Mouse (Mus musculus) embryo, embryonic 11 days (tissue): ENCODE results near the gene Tmem248.
"Not testable (repeated sequence)": the region's sequence is repeated elsewhere in the genome, so short reads cannot be mapped to it uniquely, and the experiment has no call there.

ENCODE experiments used
- DNase-seq: peaks from one replicate; pipeline ENCODE4 v3.0.0-alpha.2; 2015

Gene Tmem248

GRCm38 (mm10) chr5:130204560-130204959, 12.3 kb upstream of the Tmem248 start:
- no peak for DNase-seq

- DNase-seq, result no peak
These were observed 11.3 kb upstream of the Tmem248 start for GRCm38 (mm10) chr5:130205441-130206023.

- no peak for DNase-seq
These were observed 9.6 kb upstream of the Tmem248 start for GRCm38 (mm10) chr5:130207299-130207698.

- DNase-seq, result no peak
These were observed 3.9 kb upstream of the Tmem248 start for GRCm38 (mm10) chr5:130212956-130213355.

- DNase-seq, result no peak
These were observed 525 bp downstream of the Tmem248 start for GRCm38 (mm10) chr5:130217406-130217805.

DNA sequence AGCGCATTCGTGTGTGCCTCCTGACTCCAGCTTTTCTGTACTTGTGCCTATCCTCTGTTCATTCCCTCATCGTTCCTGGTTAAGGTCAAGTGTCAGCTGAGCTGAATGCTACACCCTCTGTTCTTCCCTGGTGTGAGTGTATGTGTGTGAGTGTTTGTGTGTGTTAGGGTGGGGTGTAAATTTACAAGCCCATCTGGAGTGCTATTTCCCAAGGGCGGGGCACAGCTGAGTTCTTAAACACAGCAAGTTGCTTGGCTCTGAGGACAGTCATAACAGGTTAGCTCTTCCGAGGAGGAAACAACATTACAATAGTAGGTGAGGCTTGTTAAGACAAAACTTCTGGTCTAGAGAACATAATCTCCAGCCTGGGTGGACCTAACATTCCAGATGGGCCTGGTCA, 1.5 kb downstream of the Tmem248 start:
- no peak for DNase-seq

GRCm38 (mm10) chr5:130221316-130221715, 4.4 kb downstream of the Tmem248 start:
- DNase-seq, result no peak

DNA sequence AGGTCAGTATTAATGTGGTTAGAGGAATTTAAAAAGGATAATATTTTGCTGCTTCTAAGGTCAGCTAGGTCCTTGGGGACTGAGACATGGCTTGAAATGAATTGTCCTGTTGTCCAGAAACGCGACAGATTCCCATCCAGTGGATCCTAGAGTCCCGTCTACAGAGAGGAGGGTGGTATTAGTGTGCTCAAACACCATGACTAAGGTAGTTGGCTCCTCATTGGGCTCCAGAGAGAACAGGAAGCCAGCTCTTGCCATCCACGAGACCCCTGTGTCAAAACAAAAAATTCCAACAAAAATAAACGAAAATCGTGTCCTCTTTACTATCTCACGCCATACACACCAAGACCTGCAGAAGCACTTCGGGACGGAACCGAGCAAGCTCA, 4.9 kb downstream of the Tmem248 start:
- DNase-seq, result no peak

DNA sequence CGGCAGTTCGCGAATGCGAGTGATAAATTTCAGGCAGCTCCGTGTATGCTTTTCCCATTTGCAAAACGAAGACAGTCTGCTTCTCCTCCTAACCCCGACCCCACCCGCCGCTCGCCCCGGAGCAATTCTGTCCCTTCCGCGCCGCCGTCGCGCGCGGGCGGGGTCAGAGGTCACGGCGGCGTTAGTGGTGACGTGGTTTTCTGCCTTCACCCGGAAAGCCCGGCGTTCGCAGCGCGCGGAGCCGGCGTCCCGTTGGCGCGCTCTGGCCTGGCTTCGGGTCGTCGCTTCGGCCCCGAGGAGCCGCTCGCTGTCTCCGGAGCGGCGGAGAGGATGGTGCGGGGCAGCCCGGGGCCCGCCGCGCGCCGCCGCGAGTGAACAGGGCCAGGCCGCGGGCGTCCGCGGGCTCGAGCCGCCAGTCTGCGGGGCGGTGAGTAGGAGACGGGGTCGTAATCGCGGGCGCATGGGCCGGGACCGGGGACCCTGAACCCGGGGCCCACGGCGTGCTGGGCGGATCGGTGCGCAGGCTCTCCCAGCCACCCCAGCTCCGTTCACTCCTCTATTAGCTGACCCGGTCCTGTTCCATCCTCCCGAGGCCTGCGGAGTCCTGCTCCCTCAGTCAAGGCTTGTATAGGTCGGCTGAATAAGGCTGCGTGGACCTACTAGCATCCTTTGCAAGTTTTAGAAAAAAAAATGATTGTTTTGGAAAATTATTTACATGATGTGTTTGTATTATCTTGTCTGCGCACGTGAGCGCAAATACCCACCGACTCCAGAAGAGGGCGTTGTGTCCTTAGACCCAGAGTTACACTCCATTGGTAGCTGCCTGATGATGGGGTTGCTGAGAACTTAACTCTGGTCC, 5.5 kb downstream of the Tmem248 start:
- DNase-seq, result peak; percentile 91

- DNase-seq, result no peak
These were observed 9.9 kb downstream of the Tmem248 start for GRCm38 (mm10) chr5:130226790-130227189.

DNA sequence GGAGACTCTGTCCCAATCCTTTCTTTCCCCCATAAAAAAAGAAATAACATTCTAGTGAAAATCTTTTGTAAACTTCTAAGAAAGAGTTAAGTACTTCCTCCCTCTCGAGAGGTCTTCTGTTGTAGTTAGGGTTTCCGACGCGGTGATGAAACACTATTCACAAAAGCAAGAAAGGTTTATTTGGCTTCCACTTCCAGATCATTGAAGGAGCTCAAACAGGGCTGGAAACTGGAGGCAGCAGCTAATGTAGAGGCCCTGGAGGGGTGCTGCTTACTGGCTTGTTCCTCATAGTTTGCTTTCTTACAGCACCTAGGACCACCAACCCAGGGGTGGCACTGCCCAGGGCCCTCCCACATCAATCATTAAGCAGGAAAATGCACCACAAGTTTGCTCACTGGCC, 11.2 kb downstream of the Tmem248 start:
- DNase-seq, result no peak

GRCm38 (mm10) chr5:130236302-130236701, 19.4 kb downstream of the Tmem248 start:
- no peak for DNase-seq

DNA sequence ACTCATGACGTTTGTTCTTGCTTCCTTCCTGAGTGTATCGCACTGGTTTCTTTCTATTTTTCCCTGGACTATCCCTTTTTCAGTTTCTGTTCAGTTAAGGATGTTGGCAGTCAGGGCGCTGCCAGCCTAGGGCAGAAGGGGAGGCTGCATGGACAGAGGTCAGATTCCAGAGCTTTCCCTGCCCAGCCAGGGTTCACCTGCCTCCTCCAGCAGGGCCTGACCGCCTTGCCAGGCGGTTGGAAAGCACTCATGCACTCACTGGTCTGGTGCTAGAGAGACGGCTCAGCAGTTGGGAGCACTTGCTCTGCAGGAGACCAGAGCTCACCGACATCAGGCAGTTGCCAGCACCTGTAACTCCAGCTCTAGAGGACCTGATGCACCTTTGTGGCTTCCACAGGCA, 22.4 kb downstream of the Tmem248 start:
- no peak for DNase-seq

DNA sequence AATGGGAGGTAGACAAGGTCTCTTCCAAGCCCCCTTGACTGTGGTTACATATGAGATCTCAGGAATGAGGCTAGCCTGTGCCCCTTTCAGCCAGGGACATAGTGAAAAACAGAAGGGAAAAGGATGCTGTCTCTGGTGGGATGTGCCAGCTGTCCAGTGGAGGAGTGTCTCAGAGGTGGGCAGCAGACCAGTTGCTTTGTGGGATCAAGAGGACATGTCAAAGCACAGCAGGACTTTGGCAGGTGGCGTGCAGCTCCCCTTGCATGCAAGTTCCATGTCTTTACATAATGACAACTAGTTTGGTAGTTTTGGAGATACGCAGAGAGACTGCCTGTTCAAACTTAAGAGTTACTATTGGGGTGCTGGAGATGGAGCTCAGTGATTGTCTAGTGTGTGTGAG, 23.0 kb downstream of the Tmem248 start:
- no peak for DNase-seq

- no peak for DNase-seq
These were observed 24.5 kb downstream of the Tmem248 start for GRCm38 (mm10) chr5:130241426-130241825.

DNA sequence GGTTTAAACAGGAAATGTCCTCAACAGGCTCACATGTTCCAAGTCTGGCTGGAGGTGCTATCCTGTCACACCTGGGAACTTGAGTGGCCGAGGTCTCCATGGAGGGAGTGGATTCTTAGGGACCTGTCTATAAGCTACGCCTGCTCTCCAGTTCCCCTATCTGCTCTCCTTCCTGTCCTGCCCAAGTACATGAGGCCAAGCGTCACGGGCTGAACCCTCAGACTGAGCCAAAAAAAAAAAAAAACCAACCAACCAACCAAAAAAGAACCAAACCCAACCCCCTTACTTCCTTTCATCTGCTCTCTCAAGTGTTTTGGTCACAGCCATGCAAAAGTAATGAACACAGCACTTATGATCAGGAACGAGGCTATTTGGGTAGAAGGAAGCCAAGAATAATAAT, 30.9 kb downstream of the Tmem248 start:
- no peak for DNase-seq

DNA sequence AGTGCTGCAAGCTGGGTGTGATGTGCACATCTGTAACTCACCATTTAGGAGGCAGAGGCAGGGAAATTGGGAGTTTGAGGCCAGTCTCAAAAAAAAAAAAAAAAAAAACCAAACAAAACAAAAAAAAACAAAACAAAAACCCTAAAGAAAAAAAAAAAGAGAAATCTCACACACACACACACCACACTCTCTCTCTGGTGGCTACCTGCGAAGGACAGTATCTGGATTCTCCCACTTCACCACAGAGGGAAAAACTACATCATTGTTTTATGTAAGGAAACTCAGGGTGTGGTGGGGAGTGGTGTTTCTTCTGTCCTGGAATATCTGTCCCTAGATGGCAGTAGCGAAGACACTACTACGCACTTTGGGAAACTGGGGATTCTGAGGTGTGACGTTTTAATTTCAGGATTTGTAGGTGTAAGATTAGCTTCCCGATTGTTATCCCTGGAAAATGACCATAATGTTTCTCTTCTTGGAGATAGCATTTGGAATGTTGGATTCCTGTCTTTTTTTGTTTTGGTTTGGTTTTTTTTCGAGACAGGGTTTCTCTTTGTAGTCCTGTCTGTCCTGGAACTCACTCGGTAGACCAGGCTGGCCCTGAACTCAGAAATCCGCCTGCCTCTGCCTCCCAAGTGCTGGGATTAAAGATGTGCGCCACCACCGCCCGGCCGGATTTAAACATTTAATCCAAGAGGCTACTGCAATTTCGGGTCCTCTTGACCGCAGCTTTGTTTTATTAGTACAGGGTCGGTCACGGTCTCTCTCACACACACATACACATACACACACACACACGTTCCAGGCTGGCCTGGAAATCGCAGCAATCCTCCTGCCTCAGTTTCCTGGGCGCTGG, 37.5 kb downstream of the Tmem248 start:
- DNase-seq, result peak; percentile 59

GRCm38 (mm10) chr5:130255017-130255720, 38.3 kb downstream of the Tmem248 start, which contains the start of the genes Sbds and Tyw1:
Gene Sbds (minus strand): TSS chr5:130255530.
Gene Tyw1 (plus strand): TSS chr5:130255619.
- peak; percentile 99 for DNase-seq

- not testable (repeated sequence) for DNase-seq
These were observed 39.1 kb downstream of the Tmem248 start for GRCm38 (mm10) chr5:130255799-130256525.

DNA sequence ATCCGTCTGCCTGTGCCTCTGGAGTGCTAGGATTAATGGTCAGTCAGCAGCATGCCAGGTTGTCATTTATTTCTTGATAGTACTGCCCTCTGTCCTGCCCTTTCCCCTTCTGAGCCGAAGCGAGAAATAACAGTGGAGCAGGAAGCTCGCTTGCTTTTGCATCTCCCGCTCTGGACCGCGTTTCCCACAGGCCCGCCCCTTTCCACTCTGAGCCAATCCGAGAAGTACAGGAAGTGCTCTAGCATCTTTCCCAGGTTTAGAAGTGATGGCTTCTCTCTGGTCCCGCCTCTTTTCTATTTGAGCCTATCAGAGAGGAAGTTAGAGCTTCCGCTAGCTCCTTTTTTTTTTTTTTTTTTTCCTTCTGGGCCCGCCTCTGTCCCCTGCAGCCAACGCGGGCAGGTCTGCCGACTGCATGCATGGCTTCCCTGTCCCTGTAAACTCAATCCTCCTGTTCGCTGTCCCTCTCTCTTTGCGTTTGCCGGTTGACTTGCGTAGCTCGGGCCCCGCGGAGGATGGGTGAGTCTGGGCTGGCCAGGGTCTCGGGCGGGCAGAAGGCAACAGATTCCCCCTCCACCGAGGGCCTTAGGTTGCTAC, 39.9 kb downstream of the Tmem248 start:
- DNase-seq, result peak; percentile 96

- DNase-seq, result peak; percentile 11
These were observed 40.4 kb downstream of the Tmem248 start for GRCm38 (mm10) chr5:130257303-130257702.

GRCm38 (mm10) chr5:130263454-130263853, 46.6 kb downstream of the Tmem248 start:
- no peak for DNase-seq
